Mouse (Mus musculus) monocyte, adult 2 months (primary cell): Measurements from ENCODE around the gene Abi3.
A peak's percentile ranks its signal among the peaks of the same experiment; 100 is the strongest.

Source experiments
- DNase-seq, 2 experiments: peaks; one replicate each; pipeline ENCODE4 v3.0.0; 2022; ENCODE audit warnings: low spot score in 2 of 2, low read depth in 1 of 2

Gene Abi3

DNA sequence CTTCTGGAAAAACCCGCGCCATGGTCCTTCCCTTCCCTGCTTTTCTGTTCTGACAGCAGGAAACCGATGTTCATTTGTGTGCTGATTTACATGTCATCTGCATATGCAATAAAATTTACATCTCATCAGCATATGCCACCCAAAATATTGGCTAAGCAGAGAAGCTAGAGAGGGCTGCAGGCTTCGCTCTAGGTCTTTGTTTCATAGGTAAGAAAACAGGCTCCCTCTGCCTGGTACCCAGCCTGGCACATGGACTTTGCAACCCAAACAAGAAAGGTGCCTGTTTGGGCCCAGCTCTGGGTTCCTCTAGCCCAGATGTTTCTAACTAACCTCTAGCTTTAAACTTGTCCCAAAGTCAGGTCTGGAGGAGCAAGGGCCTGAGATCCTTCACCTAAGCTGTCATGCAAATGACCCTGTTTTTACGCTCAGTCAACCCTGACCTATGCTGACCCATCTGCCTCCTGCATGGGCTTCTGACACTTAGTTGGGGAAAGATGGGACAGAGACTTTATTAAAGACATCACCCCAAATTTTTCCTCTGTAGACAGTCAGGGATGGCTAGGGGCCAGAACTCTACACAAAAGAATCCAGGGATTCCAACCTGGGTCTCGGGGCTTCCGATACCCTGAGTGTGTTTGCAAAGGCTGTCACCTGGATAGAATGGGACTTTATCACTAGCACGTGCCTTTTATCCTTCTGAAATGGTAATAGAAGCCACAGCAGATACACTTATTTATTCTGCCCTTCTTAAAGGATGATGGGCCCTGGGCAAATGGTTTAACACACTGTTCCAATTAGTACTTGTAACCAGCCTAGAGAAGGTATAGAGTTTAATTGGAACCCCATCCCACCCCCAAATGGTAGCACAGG lies 3.0 kb downstream of the Abi3 start:
- no peak for DNase-seq

DNA sequence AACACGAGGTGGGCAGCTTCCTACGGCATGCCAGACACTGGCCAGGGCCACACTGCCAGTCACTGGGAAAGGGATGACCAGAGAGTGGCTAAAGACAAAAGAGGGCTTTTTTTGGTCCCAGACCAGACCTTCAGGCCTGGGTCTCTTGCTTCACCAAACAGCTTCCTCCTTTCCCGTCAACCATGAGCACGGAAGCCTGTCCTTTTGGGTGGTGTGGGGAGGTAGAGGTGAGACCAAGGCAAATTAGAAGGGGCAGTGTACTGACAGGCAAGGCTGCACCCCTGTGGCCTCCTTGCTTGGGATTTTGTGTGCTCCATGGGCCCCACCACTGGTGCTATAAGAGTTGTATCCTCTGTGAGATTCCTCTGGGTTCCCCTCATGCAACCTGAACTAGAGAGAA lies 3.7 kb downstream of the Abi3 start:
- DNase-seq = no peak

DNA sequence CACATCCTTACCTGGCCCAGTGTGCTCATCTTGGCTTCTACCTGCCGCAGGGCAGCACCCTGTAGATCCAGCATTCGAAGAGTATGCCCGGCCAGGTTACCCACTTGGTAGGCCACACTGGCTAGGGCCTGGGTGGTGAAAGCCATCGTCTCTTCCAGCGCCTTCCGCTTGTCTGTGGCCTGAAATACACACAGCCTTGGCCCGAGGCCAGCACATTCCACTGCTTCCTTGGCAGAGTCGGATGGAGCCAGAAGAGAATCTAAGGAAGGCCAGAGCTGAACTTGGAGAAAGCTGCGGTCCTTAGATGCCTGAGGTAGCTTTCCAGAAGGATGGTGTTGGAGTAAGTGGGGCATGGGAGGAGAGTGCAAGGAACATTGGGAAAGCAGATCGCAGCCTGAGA lies 5.2 kb downstream of the Abi3 start, which contains the start of gene Gngt2:
Gene Gngt2 (plus strand): TSS at position 158 of the 400 bp plus-strand sequence.
- DNase-seq = no peak

DNA sequence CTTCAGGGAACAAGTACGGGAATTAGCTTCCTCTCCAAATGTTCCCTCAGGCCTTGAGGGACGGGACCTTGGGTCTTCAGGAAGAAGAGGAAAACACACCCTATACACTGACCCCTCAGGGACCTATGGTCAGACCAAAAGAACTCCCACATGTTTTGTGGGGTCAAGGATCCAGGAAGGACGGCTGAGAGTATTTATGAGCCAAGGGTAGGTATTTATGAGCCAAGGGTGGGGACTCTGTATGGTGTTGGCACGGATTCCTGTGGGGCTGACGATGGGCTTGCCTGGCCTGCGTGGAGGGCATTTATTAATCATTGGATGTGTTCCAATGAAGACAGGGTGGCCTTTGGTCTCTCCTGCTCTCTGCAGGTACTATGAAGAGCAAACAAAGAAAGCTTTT lies 5.8 kb downstream of the Abi3 start:
- no peak for DNase-seq

DNA sequence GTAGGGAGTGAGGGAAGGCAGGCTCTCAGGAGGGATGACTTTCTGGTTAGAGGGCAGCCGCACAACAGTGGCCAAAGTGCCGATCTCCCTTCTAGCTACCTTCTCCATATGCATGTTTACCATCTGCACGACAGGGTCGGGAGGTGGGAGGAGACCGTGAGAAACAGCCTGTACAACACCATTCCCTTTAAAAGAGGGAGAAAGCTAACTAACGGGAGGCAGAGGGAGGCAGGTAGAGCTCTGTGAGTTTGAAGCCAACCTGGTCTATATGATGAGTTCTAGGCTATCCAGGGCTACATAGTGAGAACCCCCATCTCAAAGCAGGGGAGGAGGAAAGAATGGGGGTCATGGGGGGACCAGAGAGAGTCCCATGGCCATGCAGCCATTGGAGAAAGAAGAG lies 6.4 kb downstream of the Abi3 start:
- no peak for DNase-seq

DNA sequence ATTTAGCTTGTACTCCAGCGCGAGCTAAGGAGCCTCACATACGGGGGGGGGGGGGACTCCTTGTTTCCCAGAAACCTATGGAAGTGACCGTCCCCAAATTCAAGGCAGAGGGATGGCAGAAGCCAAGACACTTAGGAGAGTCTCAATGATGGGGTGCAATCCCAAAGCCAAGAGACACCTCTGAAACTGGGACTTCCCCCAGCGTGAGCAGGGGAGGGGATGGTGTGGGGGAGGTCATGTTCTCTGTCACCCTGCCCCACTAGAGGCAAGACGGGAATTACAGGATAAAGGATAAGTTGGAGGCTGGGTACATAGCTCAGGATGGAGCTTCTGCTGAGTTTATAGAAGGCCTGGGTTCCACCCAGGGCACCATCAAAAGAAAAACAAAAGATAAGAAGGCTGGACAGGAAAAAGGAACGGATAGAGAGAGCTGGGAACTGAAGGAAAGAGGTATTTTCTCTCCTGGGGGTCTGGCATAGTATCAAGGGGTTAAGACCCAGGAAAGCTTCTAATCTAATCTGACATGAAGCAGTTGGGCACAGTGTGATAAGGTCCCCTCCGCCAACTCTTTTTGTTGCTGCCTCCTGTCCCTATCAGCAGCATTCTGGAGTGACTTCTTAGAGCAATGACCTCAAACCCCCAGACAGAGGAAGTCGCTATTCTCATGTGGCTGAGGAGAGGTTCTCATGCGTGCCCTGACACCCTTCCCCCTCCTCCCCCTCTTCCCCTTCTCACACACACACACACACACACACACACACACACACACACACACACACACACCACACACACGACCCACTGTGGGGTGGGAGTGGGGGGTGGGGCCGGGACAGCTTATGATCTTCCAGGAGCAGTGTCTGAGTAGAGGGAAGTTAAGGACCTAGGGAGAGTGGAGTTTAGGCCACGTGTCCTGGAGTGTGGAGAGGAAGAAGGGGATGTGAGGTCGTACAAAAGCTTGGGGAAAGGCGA lies 7.2 kb downstream of the Abi3 start:
- peak in 1 of 2 experiments; percentile 33 for DNase-seq

DNA sequence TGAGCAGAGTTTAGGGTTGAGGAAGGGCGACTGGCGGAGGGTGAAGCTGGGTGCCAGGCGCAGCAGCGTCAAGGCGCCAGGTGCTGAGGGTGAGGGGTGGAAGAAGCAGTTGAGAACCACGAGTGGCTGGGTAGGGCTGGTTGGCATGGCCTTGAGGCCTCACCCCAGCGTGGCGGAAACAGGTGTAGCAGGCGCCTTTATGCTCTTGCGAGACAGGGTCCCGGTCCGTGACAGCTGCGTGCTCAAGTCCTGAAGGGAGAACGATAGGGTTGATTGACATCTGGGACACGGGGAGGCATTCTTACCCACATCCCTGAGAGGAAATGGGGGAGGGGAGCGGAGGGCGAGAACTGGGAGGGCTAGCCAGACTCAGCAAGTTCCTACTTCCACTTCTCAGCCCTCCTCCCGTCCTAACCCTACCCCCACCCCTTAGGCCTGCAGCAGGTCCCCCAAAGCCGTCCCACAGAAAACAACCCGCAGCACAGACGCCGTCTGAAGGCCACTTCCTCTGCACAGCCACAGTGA lies 8.1 kb downstream of the Abi3 start:
- DNase-seq = peak in 1 of 2 experiments; percentile 69

DNA sequence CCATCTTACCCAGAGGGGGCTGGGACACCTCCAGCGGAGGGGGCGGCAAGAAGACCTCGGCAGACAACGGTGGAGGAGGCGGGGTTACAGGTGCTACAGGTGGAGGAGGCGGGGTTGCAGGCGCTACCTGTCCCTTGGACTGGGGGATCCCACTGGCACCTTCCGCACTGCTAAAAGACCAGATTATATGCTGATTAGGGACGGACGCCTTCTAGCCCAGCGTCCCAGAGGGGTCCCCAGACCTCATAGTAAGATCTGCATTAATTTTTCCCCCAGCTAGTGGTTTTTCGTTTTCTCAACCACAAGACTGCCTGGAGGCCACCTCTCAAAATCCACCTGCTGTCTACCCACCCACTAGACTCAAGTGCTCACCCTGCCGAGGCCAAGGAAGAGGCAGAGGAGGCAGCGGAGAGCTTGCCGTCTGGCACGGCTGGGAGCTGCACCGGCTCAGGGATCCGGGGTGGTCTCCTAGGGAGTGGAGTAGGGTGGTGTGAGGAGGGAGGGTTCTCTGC lies 8.6 kb downstream of the Abi3 start:
- DNase-seq = no peak

DNA sequence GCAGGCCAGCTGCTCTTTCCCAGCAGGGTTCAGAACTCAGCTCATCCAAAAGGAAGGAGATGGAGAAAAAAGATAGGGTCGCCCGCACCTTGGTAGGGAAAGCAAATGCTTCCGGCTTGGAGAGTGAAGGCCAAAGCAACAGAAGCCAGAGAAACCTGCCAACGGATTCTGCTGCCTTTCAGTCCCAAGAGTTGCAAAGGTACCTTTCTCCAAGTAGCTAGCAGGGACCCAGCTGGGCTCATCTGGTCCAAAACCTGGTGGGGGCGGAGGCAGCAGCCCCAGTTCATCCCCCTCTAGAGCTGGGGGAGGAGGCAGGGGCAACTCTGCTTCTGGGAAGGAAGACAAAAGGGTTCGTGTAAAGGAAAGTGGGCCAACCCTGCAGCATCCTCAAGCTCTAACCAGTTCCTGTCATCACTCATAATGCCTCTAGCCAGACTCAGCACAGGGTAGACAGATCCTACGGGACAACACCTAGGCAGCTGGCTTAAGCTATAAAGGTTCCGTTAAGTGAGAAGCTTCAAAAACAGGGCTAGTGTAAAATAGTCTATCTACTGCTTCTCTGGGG lies 9.2 kb downstream of the Abi3 start:
- no peak for DNase-seq

DNA sequence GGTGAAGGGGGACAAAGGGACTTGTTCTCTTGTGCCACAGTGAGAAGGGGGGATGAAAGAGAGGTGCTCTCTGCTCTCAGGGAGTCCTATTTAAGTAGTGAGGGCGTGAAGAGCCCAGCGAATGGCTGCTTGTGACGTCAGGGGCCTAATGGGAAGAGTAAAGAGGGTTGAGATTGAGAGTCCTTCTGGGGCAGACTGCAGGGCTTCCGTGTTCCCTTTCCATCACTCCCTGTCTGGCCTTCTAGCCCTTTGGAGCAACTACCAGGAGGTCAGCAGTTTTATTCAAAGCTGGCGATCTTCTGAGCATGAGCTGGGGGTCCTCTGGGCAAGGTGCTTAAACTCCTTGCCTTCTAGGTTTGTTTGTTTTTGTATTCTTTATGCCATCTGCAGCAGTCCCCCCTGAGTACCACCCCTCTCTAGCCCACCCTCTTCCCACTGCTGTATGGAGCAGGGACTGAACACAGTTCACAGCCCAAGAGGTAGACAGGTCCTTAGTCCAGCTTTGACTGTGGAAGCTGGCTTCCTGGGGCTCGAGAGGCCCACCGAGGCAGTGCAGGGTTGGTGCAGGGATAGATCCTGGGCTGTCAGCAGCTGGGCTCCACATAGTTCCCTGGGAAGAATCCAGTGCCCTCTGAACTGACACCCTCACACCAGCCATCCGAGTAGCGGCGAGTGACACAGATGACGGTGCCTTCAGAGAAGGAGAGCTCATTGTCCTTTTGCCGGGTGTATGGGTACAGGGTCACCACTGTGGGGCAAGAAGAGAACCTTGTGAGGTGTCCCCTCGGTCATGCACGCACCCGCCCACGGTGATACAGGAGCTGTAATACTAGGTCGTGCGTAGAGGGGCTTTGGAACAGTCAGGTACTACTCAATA lies 9.9 kb downstream of the Abi3 start:
- DNase-seq = no peak

DNA sequence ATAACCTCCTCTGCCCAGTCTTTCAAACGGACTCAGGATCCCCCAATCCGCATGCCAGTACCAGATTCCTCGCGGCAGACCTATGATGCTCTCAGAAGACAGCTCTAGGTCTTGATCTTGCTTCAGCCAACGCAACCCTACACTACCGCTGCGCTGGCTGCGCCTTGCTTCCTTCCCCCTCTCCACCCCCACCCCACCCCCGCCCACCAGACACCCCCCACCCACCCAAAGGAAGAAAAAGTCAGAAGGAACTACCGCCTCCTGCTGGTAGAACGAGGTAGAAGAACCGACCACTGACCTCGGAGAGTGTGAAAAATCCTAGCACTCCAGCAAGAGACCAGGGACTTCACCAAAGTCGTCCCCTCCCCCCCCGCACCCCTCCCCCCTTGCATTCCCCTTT lies 10.6 kb downstream of the Abi3 start:
- DNase-seq = no peak

DNA sequence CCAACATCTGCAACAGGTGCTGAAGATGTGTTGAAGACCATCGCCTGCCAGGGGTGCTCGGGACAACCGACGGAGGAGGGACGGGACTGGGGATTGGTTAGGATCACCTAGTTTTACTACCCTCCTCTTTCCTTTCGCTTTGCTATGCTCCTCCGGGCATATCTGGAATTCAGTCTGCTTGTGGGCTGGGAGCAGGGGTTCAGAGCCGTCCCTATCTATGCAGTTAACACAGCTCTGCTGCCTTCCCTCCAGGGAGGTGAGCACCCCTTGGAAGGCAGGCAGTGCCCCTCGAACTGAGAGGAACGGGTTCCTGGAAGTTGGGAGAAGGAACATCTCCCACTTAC lies 11.0 kb downstream of the Abi3 start:
- no peak for DNase-seq

DNA sequence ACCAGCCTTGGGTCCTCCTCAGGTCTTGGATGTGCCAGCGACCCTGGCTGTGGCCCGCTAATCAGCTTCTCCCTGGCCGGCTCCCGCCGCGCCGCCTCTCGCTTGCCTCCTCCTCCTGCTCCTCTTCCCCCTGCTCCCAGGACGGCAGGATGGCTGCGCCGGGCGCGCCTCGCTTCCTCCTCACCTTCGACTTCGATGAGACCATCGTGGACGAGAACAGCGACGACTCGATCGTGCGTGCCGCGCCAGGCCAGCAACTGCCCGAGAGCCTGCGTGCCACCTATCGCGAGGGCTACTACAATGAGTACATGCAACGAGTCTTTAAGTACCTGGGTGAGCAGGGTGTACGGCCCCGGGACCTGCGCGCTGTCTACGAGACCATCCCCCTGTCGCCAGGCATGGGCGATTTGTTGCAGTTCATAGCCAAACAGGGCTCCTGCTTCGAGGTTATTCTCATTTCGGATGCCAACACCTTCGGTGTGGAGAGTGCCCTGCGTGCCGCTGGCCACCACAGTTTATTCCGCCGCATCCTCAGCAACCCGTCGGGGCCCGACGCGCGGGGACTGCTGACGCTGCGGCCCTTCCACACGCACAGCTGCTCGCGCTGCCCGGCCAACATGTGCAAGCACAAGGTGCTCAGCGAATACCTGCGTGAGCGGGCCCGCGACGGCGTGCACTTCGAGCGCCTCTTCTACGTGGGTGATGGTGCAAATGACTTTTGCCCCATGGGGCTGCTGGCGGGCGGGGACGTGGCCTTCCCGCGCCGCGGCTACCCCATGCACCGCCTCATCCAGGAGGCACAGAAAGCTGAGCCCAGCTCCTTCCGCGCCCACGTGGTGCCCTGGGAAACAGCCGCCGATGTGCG lies 11.6 kb downstream of the Abi3 start:
- DNase-seq = no peak

DNA sequence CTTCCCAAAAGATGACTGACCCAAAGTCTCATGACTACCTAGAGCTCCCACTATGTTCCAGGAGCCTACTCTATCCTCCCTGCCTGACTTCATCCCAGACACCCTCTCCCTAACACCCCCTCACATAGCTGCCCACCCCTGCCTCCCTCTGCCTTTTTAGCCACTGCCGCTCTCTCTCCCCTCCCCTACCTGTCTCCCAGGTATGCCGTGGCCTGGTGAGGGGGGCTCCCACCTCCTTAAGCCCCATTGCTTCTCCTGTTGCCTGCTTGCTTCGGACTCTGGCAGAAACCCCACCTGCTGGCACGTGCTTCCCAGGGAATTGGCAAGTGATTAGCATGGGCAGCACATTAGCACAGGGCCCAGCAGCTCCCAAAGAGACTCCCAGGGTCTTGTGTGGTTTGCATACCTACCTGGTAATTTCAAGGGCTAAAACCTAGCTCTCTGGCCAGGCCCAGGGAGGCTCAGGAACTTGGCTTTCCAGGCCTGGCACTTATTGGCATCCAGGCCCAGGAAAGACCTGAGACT lies 12.7 kb downstream of the Abi3 start:
- no peak for DNase-seq

DNA sequence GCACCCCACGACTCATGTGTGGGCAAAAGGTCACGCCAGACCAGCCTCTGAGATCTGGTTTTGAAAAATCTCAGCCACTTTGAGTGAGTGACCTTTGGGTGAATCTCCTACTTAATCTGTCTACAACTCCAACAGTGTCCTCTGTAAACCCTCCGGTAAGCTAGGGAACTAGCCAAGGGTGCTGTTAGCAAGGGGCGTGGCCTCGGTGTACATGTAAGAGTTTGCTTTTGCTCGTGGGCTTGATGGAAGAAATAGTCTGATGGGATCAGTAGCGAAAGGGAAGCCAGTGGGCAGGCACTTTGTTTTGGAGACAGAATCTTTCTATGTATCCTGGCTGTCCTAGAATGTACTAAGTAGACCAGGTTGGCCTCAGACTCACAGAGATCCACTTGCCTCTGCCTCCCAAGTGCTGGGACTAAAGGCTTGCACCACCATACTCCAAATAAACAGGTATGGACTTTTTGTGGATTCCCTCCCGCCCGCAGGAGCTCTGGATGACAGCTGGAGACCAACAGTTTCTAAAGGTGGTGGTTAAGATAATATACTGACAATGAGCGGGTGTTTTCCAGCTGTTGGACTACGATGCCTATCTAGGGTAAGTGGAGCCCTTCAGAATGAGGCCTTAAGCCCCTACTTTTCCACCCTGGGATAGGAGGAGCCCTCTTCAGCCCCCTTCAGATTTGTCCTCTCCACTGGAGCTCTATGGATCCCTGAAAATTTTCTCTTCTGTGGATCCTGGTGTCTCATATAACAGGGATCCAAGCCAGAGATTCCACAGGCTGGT lies 13.9 kb downstream of the Abi3 start:
- no peak for DNase-seq

DNA sequence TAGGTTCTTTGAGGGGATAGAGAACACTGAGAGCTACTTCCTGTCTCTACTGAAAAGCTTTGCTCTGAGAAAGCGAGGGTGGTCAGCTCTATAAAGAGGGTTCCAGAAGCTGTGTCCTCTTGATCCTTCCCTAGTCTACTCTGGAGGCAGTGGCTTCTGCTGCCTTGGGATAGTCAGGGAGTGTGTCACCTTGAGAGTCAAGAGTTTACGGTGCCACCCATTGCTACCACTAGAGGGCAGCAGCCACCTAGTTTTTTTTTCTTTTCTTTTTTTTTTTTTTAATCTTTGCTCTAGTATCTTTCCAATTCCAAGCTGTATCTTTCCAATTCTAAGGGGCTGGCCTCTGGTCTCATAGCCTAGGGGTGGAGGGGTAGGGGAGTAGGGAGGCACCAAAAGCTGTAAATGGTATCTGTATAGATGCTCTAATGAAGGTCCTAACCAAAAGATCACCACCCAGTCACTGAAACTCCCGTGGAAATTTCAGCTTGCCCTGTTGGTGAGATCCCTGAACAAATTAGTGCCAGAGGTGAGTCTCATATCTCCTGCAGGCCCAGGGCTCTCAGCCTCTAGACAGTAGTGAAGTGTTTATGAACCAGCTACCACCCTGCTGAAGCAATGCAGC lies 14.7 kb downstream of the Abi3 start:
- DNase-seq = peak in 1 of 2 experiments; percentile 56

DNA sequence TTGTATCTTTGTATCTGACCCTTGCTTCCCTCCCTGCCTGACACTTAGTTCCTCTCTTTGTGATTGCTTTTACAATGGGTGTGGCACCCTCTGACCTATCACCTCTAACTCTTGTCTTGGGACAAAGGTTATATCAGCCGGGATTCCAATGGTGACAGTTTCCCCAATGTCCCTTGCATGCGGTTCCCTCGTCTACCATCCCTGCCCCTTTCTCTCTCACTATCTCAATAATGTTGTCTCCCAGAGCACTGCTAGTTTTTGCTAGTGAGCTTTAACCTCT lies 15.2 kb downstream of the Abi3 start:
- no peak for DNase-seq
